Mouse (Mus musculus) hindbrain, embryonic 14.5 days (tissue): ENCODE results near the gene Pspc1. TPM values are rescaled to one million over a fixed set of nuclear protein-coding genes. Genes with fewer than 3 reads are reported as not detected.
"Not testable (repeated sequence)": the region's sequence is repeated elsewhere in the genome, so short reads cannot be mapped to it uniquely, and the experiment has no call there.

Source experiments
- ATAC-seq: fragments of 200-750 bp; cut with Nextera tagmentation; 2 replicates; pipeline ENCODE4 v1.8.0; 2017; ENCODE audit warnings: moderate number of reproducible peaks, mild to moderate bottlenecking, moderate TSS enrichment, moderate library complexity; ENCODE audit not compliant: low FRiP score
- DNase-seq: peaks from one replicate; pipeline ENCODE4 v3.0.0-alpha.2; 2015; ENCODE audit warnings: low spot score
- H3K27ac ChIP-seq: fragments of 300-500 bp; sonication (generic); 2 replicates; pipeline ENCODE4 v1.5.1; 2014; ENCODE audit warnings: mild to moderate bottlenecking, moderate library complexity
- H3K27me3 ChIP-seq: fragments of 300-500 bp; sonication (generic); 2 replicates; pipeline ENCODE4 v1.6.1; 2014; ENCODE audit warnings: mild to moderate bottlenecking, low read length, mixed read lengths; ENCODE audit not compliant: control insufficient read depth, insufficient read depth
- H3K36me3 ChIP-seq: fragments of 300-500 bp; sonication (generic); replicated peaks from 2 replicates; pipeline ENCODE4 v1.6.1; 2014; ENCODE audit not compliant: control insufficient read depth, insufficient read depth
- H3K4me1 ChIP-seq: fragments of 300-500 bp; sonication (generic); replicated peaks from 2 replicates; pipeline ENCODE4 v1.6.1; 2014; ENCODE audit warnings: antibody characterized with exemption, low read length, mixed read lengths; ENCODE audit not compliant: control insufficient read depth, insufficient read depth
- H3K4me2 ChIP-seq: fragments of 300-500 bp; sonication (generic); replicated peaks from 2 replicates; pipeline ENCODE4 v1.6.1; 2014; ENCODE audit warnings: mild to moderate bottlenecking, moderate library complexity
- H3K4me3 ChIP-seq: fragments of 300-500 bp; sonication (generic); replicated peaks from 2 replicates; pipeline ENCODE4 v1.5.1; 2014; ENCODE audit warnings: mild to moderate bottlenecking, low read length
- H3K9ac ChIP-seq: fragments of 300-500 bp; sonication (generic); 2 replicates; pipeline ENCODE4 v1.6.1; 2014
- H3K9me3 ChIP-seq: fragments of 300-500 bp; sonication (generic); 2 replicates; pipeline ENCODE4 v1.6.1; 2016; ENCODE audit warnings: low read length; ENCODE audit not compliant: control insufficient read depth
- WGBS: fragments of 180-500 bp; shearing (Covaris S2); extraction: QIAGEN DNeasy Blood & Tissue Kit; methylation state at CpG from one replicate; pipeline ENCODE4 v1.1.7; 2014; 5-methylcytosine and 5-hydroxymethylcytosine counted together
- polyA plus RNA-seq: library from polyadenylated mRNA; unstranded; fragments of >200 nt; fragmentation: Nextera tagmentation; extraction: Ambion mirVana; gene quantifications from 2 replicates; pipeline ENCODE4 v1.2.1, GENCODE M21; 2014

Pspc1 gene
- polyA plus RNA-seq, 1 experiment from 2014 or later, result 46.3 TPM

GRCm38 (mm10) chr14:56793243-56793642, 15.1 kb upstream of the Pspc1 start:
- WGBS, result 49% methylated on average over 2 of the region's 2 CpGs
- Histone ChIP-seq H3K9me3 (no peaks in the 10 kb centered on the region), H3K4me3 (no peak overlapping the region), H3K4me1 (no peaks in the 10 kb centered on the region), H3K9ac (no peak overlapping the region), H3K27ac (no peak overlapping the region), H3K36me3 (peaks cover 69% of the 10 kb centered on the region), H3K4me2 (no peak overlapping the region), H3K27me3 (no peaks in the 10 kb centered on the region)
- ATAC-seq, result no peak
- peak; percentile 60 for DNase-seq

DNA sequence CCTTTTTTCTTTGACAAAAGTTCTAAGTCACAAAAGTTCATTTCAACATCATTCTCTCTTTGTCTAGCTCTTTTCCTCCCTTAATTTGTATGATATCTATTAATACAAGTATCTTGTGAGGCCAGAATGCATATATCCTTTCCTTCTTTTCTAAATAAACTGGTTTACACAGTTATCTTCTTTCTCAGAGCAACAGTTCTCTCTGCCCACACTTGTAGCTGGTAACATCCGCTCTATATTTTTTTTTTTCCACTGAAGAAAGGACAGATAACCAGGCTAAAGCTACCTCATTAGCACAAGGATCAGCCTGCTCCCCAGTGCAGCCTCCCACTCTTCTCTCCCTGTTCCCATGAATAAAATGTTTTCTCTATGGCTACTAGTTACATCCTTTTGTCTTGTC, 6.5 kb upstream of the Pspc1 start:
- Histone ChIP-seq H3K9me3 (no peaks in the 10 kb centered on the region), H3K27me3 (no peaks in the 10 kb centered on the region), H3K9ac (no peak overlapping the region), H3K4me2 (no peak overlapping the region), H3K4me1 (no peaks in the 10 kb centered on the region), H3K36me3 (no peaks in the 10 kb centered on the region), H3K27ac (no peak overlapping the region), H3K4me3 (no peak overlapping the region)
- no peak for DNase-seq
- 85% methylated on average over 1 of the region's 1 CpGs for WGBS
- ATAC-seq, result no peak

DNA sequence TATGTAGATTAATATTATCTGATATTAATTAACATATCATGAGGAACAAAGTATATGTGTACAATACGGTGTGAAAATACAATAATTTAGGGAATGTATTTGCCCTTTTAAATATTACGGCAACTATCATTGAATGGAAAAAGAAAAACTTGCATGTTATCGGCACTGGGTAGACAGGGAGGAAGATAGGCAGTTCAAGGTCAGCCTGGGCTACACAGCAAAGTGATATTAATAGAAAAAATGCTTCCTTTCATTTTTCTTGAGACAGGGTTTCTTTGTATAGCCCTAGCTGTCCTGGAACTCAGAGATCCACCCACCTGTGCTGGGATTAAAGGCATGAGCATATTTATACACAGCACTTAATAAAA, 801 bp upstream of the Pspc1 start:
- peak overlapping the region; percentile 86 for H3K4me2 ChIP-seq
- no peaks in the 10 kb centered on the region for H3K27me3 ChIP-seq
- 45% methylated on average over 3 of the region's 3 CpGs for WGBS
- no peak for DNase-seq
- H3K36me3 ChIP-seq, result no peaks in the 10 kb centered on the region
- no peaks in the 10 kb centered on the region for H3K9me3 ChIP-seq
- H3K27ac ChIP-seq, result peak overlapping the region; percentile 94
- peak; percentile 1; the same call in 1 of the 2 replicates for ATAC-seq
- H3K4me1 ChIP-seq, result peaks cover 27% of the 10 kb centered on the region
- peak overlapping the region; percentile 58 for H3K9ac ChIP-seq
- peak overlapping the region; percentile 81 for H3K4me3 ChIP-seq

DNA sequence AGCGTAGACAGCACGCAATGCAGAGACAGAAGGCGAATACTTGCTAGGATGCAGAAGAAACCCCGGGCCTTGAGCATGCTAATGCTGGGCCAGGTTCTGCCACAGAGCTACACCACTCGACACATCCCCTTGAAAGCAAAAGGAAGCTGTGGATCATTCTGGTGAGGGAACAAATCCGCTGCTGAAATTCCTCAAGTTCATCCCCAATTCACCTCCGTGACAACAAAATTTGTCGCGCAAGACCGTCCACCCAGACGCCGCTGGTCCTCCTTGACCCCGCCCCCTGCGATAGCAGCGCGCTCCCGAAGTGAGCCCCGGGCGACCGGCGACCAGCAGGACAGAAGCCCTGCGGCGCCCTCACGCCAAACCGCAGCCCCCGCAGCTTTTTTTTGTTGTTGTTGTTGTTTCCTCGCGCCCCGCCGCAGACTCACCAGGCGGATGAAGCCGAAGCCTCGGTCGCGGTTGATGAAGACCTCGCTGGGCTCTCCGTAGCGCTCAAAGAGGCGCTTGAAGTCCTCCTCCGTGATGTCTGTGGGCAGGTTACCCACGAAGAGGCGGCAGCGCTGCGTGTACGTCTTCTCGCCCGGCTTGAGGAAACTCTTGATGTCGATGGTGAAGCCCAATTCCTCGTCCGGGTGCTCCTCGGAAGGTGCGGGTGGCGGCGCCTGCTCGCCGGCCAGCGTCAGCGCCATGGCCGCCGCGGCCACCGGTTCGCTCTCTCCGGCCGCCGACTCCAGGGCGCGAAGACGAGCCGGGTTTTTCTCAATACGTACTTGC, 568 bp downstream of the Pspc1 start:
- H3K4me3 ChIP-seq, result peak overlapping the region; percentile 81
- WGBS, result under 1% methylated on average over 71 of the region's 71 CpGs

GRCm38 (mm10) chr14:56776571-56777238, 1.4 kb downstream of the Pspc1 start:
- 26% methylated on average over 11 of the region's 11 CpGs for WGBS
- Histone ChIP-seq H3K27ac (peak overlapping the region; percentile 94; the same call in 1 of the 2 replicates), H3K9ac (peak overlapping the region; percentile 89), H3K27me3 (no peaks in the 10 kb centered on the region), H3K4me1 (peaks cover 28% of the 10 kb centered on the region), H3K4me2 (peak overlapping the region; percentile 86), H3K36me3 (peaks cover 5% of the 10 kb centered on the region), H3K9me3 (no peaks in the 10 kb centered on the region), H3K4me3 (peak overlapping the region; percentile 81)
- ATAC-seq, result no peak
- no peak for DNase-seq

More for the DNA sequence above, 568 bp downstream of the Pspc1 start:
- no peaks in the 10 kb centered on the region for H3K27me3 ChIP-seq
- ATAC-seq (peak; percentile 21; the same call in 1 of the 2 replicates), DNase-seq (peak; percentile 54)
- no peaks in the 10 kb centered on the region for H3K36me3 ChIP-seq
- peak overlapping the region; percentile 86 for H3K4me2 ChIP-seq
- peak overlapping the region; percentile 94 for H3K27ac ChIP-seq
- peak overlapping the region; percentile 89 for H3K9ac ChIP-seq
- no peaks in the 10 kb centered on the region for H3K9me3 ChIP-seq
- peaks cover 28% of the 10 kb centered on the region for H3K4me1 ChIP-seq

- Histone ChIP-seq H3K27me3 (no peaks in the 10 kb centered on the region), H3K4me3 (peak overlapping the region; percentile 81), H3K4me1 (peaks cover 28% of the 10 kb centered on the region), H3K36me3 (peaks cover 18% of the 10 kb centered on the region), H3K27ac (no peak overlapping the region), H3K4me2 (peak overlapping the region; percentile 86), H3K9ac (no peak overlapping the region), H3K9me3 (no peaks in the 10 kb centered on the region)
- ATAC-seq (no peak), DNase-seq (no peak)
- 81% methylated on average over 4 of the region's 4 CpGs for WGBS
These were observed 2.7 kb downstream of the Pspc1 start for GRCm38 (mm10) chr14:56775416-56775815.

GRCm38 (mm10) chr14:56766438-56766837, 11.7 kb downstream of the Pspc1 start:
- peaks cover 57% of the 10 kb centered on the region for H3K36me3 ChIP-seq
- H3K27me3 ChIP-seq, H3K9ac ChIP-seq, H3K4me1 ChIP-seq, H3K4me3 ChIP-seq, H3K27ac ChIP-seq, DNase-seq, ATAC-seq, H3K9me3 ChIP-seq, H3K4me2 ChIP-seq: not testable (repeated sequence)
- WGBS, result 100% methylated on average over 2 of the region's 2 CpGs

DNA sequence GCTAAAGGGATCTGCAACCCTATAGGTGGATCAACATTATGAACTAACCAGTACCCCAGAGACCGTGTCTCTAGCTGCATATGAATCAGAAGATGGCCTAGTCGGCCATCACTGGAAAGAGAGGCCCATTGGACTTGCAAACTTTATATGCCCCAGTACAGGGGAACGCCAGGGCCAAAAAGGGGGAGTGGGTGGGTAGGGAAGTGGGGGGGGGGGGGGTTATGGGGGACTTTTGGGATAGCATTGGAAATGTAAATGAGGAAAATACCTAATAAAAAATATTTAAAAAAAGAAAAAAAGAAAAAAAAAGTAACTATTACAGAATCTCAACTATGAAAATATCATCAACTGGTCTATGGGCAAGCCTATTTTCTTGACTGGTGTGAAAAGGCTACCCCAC, 13.0 kb downstream of the Pspc1 start:
- ATAC-seq, H3K9me3 ChIP-seq, H3K4me3 ChIP-seq, H3K27me3 ChIP-seq, H3K9ac ChIP-seq, H3K27ac ChIP-seq, H3K4me2 ChIP-seq, H3K4me1 ChIP-seq, DNase-seq: not testable (repeated sequence)
- peaks cover 58% of the 10 kb centered on the region for H3K36me3 ChIP-seq
- WGBS, result 95% methylated on average over 2 of the region's 3 CpGs

DNA sequence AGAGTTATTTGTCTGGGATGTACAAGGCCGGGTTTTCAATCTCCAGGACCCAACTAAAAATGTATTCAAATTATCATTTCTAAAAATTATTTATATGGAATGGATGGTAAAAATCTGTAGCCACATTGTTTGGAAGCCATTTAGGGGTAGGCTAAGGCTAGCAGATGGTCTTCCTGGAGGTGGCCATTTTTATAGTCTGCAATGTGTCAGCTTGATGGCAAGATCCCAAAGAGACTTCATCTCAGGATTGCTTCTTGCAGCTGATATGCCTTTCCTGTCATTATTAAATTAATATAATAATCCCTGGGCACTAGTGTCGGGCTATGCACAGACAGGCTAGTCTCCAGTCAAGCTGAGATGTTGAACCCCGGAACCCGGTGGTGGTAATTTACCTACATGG, 26.8 kb downstream of the Pspc1 start:
- Histone ChIP-seq H3K4me1 (no peaks in the 10 kb centered on the region), H3K9me3 (no peaks in the 10 kb centered on the region), H3K27ac (no peak overlapping the region), H3K4me3 (no peak overlapping the region), H3K27me3 (no peaks in the 10 kb centered on the region), H3K9ac (no peak overlapping the region), H3K4me2 (no peak overlapping the region), H3K36me3 (peaks cover 54% of the 10 kb centered on the region)
- ATAC-seq (no peak), DNase-seq (no peak)
- 88% methylated on average over 4 of the region's 4 CpGs for WGBS
